Mouse (Mus musculus): ENCODE data around the gene Stoml1. TPM values are rescaled to one million over a fixed set of nuclear protein-coding genes. Genes with fewer than 3 reads are reported as not detected.

Stoml1 gene
- total and polyA plus RNA-seq, 3 experiments, result 35.4 to 40.7 (median 35.4) TPM

- peak; percentile 76 for TF ChIP-seq ZNF384 (IDR thresholded peaks at IDR 0.05; ENCODE audit: low read depth, low read length)
- TF ChIP-seq CHD1 (IDR thresholded peaks at IDR 0.05; ENCODE audit: low read depth, low read length), result peak; percentile 61; the same call in 1 of the 2 replicates
- TF ChIP-seq MYC (IDR thresholded peaks at IDR 0.05; ENCODE audit: low read depth, low read length), result peak; percentile 63
- no peak for TF ChIP-seq UBTF (IDR thresholded peaks at IDR 0.05; ENCODE audit: low read depth, low read length)
- TF ChIP-seq EP300 (IDR thresholded peaks at IDR 0.05; ENCODE audit: low read length), result peak; percentile 98
- TF ChIP-seq HCFC1 (IDR thresholded peaks at IDR 0.05; ENCODE audit: low read depth, low read length), result peak; percentile 60
- TF ChIP-seq MEF2A (IDR thresholded peaks at IDR 0.05; ENCODE audit: borderline replicate concordance, low read depth, low read length), result peak; percentile 94
- TF ChIP-seq JUN (IDR thresholded peaks at IDR 0.05; ENCODE audit: insufficient read depth, low read depth, low read length), result peak; percentile 48; the same call in 1 of the 2 replicates
- TF ChIP-seq TBP (conservative IDR thresholded peaks at IDR 0.05; ENCODE audit: low read depth, low read length), result 0 out of 2 replicates have a peak, but pooled peaks have one; percentile 12
- no peak for TF ChIP-seq NRF1 (IDR thresholded peaks at IDR 0.05; ENCODE audit: low read depth, low read length)
- TF ChIP-seq ZC3H11A (IDR thresholded peaks at IDR 0.05; ENCODE audit: low read depth, low read length), result no peak
- 0 out of 2 replicates have a peak, but pooled peaks have one; percentile 54 for TF ChIP-seq KAT2A (IDR thresholded peaks at IDR 0.05; ENCODE audit: insufficient replicate concordance, low read length)
- peak; percentile 76 for TF ChIP-seq ELF1 (IDR thresholded peaks at IDR 0.05; ENCODE audit: low read depth, low read length)
These were observed 13.6 kb downstream of the Stoml1 start (continued) for GRCm38 (mm10) chr9:58266571-58267011.

GRCm38 (mm10) chr9:58267046-58267445 is 14.1 kb downstream of the Stoml1 start:
- in situ Hi-C loops (cut with MboI; ENCODE audit: low pct_ligation_motif_present, low pct_unique_long_range_greater_than_20kb, low sequenced_read_pairs) (loop anchor here (25.0 kb wide), 1 partner anchor 455 kb away; no protein-coding TSS in a partner anchor), dilution Hi-C loops (cut with MboI; ENCODE audit: extremely low pct_ligation_motif_present, extremely low pct_unique_long_range_greater_than_20kb, low sequenced_read_pairs) (no loop called here)
- H3K27ac ChIP-seq (ENCODE audit: insufficient read depth, low read depth), result peak overlapping the region; percentile 92
- no peaks in the 10 kb centered on the region for H3K27me3 ChIP-seq (replicated peaks)
- peak overlapping the region; percentile 68 for H3K4me2 ChIP-seq (ENCODE audit: insufficient read depth, low read depth, poor library complexity, severe bottlenecking)
- no peak for DNase-seq (ENCODE audit: extremely low read depth)
- peaks cover under 1% of the 10 kb centered on the region; the same call in 1 of the 2 replicates for H3K79me2 ChIP-seq (replicated peaks; ENCODE audit: control insufficient read depth, extremely low read depth, insufficient read depth, poor library complexity, severe bottlenecking)
- peaks cover 7 to 18% of the 10 kb centered on the region in 2 experiments for H3K36me3 ChIP-seq (replicated peaks in 1 of 2; ENCODE audit: control insufficient read depth in 1 of 2, insufficient read depth in 1 of 2, low read length in 1 of 2)
- no peaks in the 10 kb centered on the region for H3K9me3 ChIP-seq (replicated peaks; ENCODE audit: low read length)
- H3K4me1 ChIP-seq (ENCODE audit: control insufficient read depth in 1 of 2, insufficient read depth in 2 of 2), result peaks cover 26 to 84% of the 10 kb centered on the region in 2 experiments
- no peak overlapping the region for H3K4me3 ChIP-seq (replicated peaks in 1 of 3; ENCODE audit: low read depth in 2 of 3, low read length in 2 of 3, poor library complexity in 1 of 3)
- H3K9ac ChIP-seq (ENCODE audit: insufficient read depth, low read depth), result peak overlapping the region; percentile 41
- TF ChIP-seq UBTF (IDR thresholded peaks at IDR 0.05; ENCODE audit: low read depth, low read length) (no peak), GABPA (IDR thresholded peaks at IDR 0.05; ENCODE audit: insufficient replicate concordance, low read depth, low read length) (no peak), MEF2A (IDR thresholded peaks at IDR 0.05; ENCODE audit: borderline replicate concordance, low read depth, low read length) (no peak), CHD2 (IDR thresholded peaks at IDR 0.05; ENCODE audit: low read length) (no peak), KAT2A (IDR thresholded peaks at IDR 0.05; ENCODE audit: insufficient replicate concordance, low read length) (no peak), NRF1 (IDR thresholded peaks at IDR 0.05; ENCODE audit: low read depth, low read length) (no peak), CTCF (conservative IDR thresholded peaks at IDR 0.05 in 1 of 2, IDR thresholded peaks at IDR 0.05 in 1 of 2; ENCODE audit: low read depth in 2 of 2, low read length in 2 of 2) (no peak), RAD21 (IDR thresholded peaks at IDR 0.05; ENCODE audit: low read depth, low read length) (no peak), BHLHE40 (IDR thresholded peaks at IDR 0.05; ENCODE audit: low read depth, low read length) (no peak), ETS1 (conservative IDR thresholded peaks at IDR 0.05; ENCODE audit: low read depth, low read length) (no peak), EP300 (IDR thresholded peaks at IDR 0.05; ENCODE audit: low read length) (no peak)
